Mouse (Mus musculus) liver, embryonic 12.5 days (tissue): ENCODE results near the gene Fam102b. TPM values are rescaled to one million over a fixed set of nuclear protein-coding genes. Genes with fewer than 3 reads are reported as not detected.

Experiments
- ATAC-seq: fragments of 200-750 bp; cut with Nextera tagmentation; 2 replicates; pipeline ENCODE4 v1.8.0; 2017; ENCODE audit warnings: moderate number of reproducible peaks, mild to moderate bottlenecking, moderate library complexity
- H3K27ac ChIP-seq: fragments of 300-500 bp; sonication (generic); 2 replicates; pipeline ENCODE4 v1.5.1; 2016; ENCODE audit warnings: mild to moderate bottlenecking
- H3K27me3 ChIP-seq: fragments of 300-500 bp; sonication (generic); replicated peaks from 2 replicates; pipeline ENCODE4 v1.6.1; 2016; ENCODE audit warnings: mild to moderate bottlenecking, moderate library complexity
- H3K36me3 ChIP-seq: fragments of 300-500 bp; sonication (generic); 2 replicates; pipeline ENCODE4 v1.6.1; 2016; ENCODE audit warnings: mild to moderate bottlenecking, moderate library complexity
- H3K4me1 ChIP-seq: fragments of 300-500 bp; sonication (generic); 2 replicates; pipeline ENCODE4 v1.6.1; 2016
- H3K4me2 ChIP-seq: fragments of 300-500 bp; sonication (generic); 2 replicates; pipeline ENCODE4 v1.6.1; 2016; ENCODE audit warnings: mild to moderate bottlenecking, moderate library complexity
- H3K4me3 ChIP-seq: fragments of 300-500 bp; sonication (generic); 2 replicates; pipeline ENCODE4 v1.5.1; 2016; ENCODE audit warnings: mild to moderate bottlenecking, moderate library complexity
- H3K9ac ChIP-seq: fragments of 300-500 bp; sonication (generic); 2 replicates; pipeline ENCODE4 v1.6.1; 2016; ENCODE audit warnings: mild to moderate bottlenecking, moderate library complexity
- H3K9me3 ChIP-seq: fragments of 300-500 bp; sonication (generic); replicated peaks from 2 replicates; pipeline ENCODE4 v1.6.1; 2016; ENCODE audit warnings: mild to moderate bottlenecking, moderate library complexity
- WGBS: fragments of 180-500 bp; shearing (Covaris S2); methylation state at CpG from one replicate; pipeline ENCODE4 v1.1.7; 2016; ENCODE audit not compliant: insufficient replicate concordance; 5-methylcytosine and 5-hydroxymethylcytosine counted together
- polyA plus RNA-seq: library from polyadenylated mRNA; unstranded; fragments of >200 nt; fragmentation: Nextera tagmentation; extraction: Ambion mirVana; gene quantifications from 2 replicates; pipeline ENCODE4 v1.2.1, GENCODE M21; 2016

Gene Fam102b
- polyA plus RNA-seq, 1 experiment from 2014 or later = 4.5 TPM

GRCm38 (mm10) chr3:109008180-109008579, 19.2 kb downstream of the Fam102b start:
- Histone ChIP-seq H3K4me2 (no peak overlapping the region), H3K9me3 (no peaks in the 10 kb centered on the region), H3K27me3 (no peaks in the 10 kb centered on the region), H3K4me1 (peaks cover 10% of the 10 kb centered on the region; the same call in 1 of the 2 replicates), H3K9ac (no peak overlapping the region), H3K4me3 (no peak overlapping the region), H3K36me3 (no peaks in the 10 kb centered on the region), H3K27ac (no peak overlapping the region)
- ATAC-seq = no peak
- WGBS = 58% methylated on average over 5 of the region's 5 CpGs

GRCm38 (mm10) chr3:109005777-109006176, 21.6 kb downstream of the Fam102b start:
- Histone ChIP-seq H3K9ac (no peak overlapping the region), H3K4me1 (peaks cover 3% of the 10 kb centered on the region; the same call in 1 of the 2 replicates), H3K27ac (no peak overlapping the region), H3K9me3 (no peaks in the 10 kb centered on the region), H3K27me3 (no peaks in the 10 kb centered on the region), H3K36me3 (peaks cover 13% of the 10 kb centered on the region), H3K4me3 (no peak overlapping the region), H3K4me2 (no peak overlapping the region)
- 68% methylated on average over 5 of the region's 5 CpGs for WGBS
- no peak for ATAC-seq

- ATAC-seq = no peak
- Histone ChIP-seq H3K36me3 (peaks cover 21% of the 10 kb centered on the region), H3K4me1 (peaks cover 29% of the 10 kb centered on the region), H3K27me3 (no peaks in the 10 kb centered on the region), H3K9ac (no peak overlapping the region), H3K4me3 (no peak overlapping the region), H3K4me2 (no peak overlapping the region), H3K9me3 (no peaks in the 10 kb centered on the region), H3K27ac (no peak overlapping the region)
- WGBS = 57% methylated on average over 1 of the region's 1 CpGs
Measured at GRCm38 (mm10) chr3:108999173-108999572, 28.2 kb downstream of the Fam102b start.

GRCm38 (mm10) chr3:108997762-108998161, 29.6 kb downstream of the Fam102b start:
- H3K9ac ChIP-seq = no peak overlapping the region; the same call in 1 of the 2 replicates
- ATAC-seq = peak; percentile 77
- H3K27ac ChIP-seq = peak overlapping the region; percentile 46; the same call in 1 of the 2 replicates
- H3K4me2 ChIP-seq = peak overlapping the region; percentile 59
- H3K36me3 ChIP-seq = peaks cover 21% of the 10 kb centered on the region
- peak overlapping the region; percentile 30 for H3K4me3 ChIP-seq
- WGBS = 22% methylated on average over 4 of the region's 4 CpGs
- no peaks in the 10 kb centered on the region for H3K27me3 ChIP-seq
- peaks cover 43% of the 10 kb centered on the region for H3K4me1 ChIP-seq
- H3K9me3 ChIP-seq = no peaks in the 10 kb centered on the region

- Histone ChIP-seq H3K9ac (no peak overlapping the region; the same call in 1 of the 2 replicates), H3K27ac (peak overlapping the region; percentile 46; the same call in 1 of the 2 replicates), H3K4me2 (peak overlapping the region; percentile 59), H3K36me3 (peaks cover 17% of the 10 kb centered on the region), H3K4me1 (peaks cover 46% of the 10 kb centered on the region), H3K27me3 (no peaks in the 10 kb centered on the region), H3K9me3 (no peaks in the 10 kb centered on the region), H3K4me3 (peak overlapping the region; percentile 30)
- ATAC-seq = peak; percentile 65
- 22% methylated on average over 11 of the region's 11 CpGs for WGBS
Measured at GRCm38 (mm10) chr3:108997284-108997683, 30.1 kb downstream of the Fam102b start.

GRCm38 (mm10) chr3:108995379-108995778, 32.0 kb downstream of the Fam102b start:
- Histone ChIP-seq H3K9me3 (no peaks in the 10 kb centered on the region), H3K4me3 (no peak overlapping the region), H3K27me3 (no peaks in the 10 kb centered on the region), H3K27ac (no peak overlapping the region), H3K4me1 (peaks cover 46% of the 10 kb centered on the region), H3K36me3 (peaks cover 6% of the 10 kb centered on the region), H3K4me2 (no peak overlapping the region), H3K9ac (no peak overlapping the region)
- peak; percentile 28; the same call in 1 of the 2 replicates for ATAC-seq
- 38% methylated on average over 2 of the region's 2 CpGs for WGBS

- no peak for ATAC-seq
Measured at GRCm38 (mm10) chr3:108994477-108994876, 32.9 kb downstream of the Fam102b start.

GRCm38 (mm10) chr3:108989971-108990548, 37.3 kb downstream of the Fam102b start:
- Histone ChIP-seq H3K36me3 (peaks cover 10% of the 10 kb centered on the region; the same call in 1 of the 2 replicates), H3K9me3 (no peaks in the 10 kb centered on the region), H3K27ac (no peak overlapping the region), H3K9ac (no peak overlapping the region), H3K4me2 (no peak overlapping the region), H3K27me3 (no peaks in the 10 kb centered on the region), H3K4me1 (peaks cover 25% of the 10 kb centered on the region), H3K4me3 (no peak overlapping the region)
- 69% methylated on average over 9 of the region's 9 CpGs for WGBS
- no peak for ATAC-seq

More at GRCm38 (mm10) chr3:108994477-108994876, 32.9 kb downstream of the Fam102b start:
- H3K4me3 ChIP-seq = no peak overlapping the region
- H3K4me2 ChIP-seq = no peak overlapping the region
- no peak overlapping the region for H3K9ac ChIP-seq
- H3K27ac ChIP-seq = no peak overlapping the region
- 25% methylated on average over 2 of the region's 2 CpGs for WGBS
- H3K4me1 ChIP-seq = peaks cover 46% of the 10 kb centered on the region
- no peaks in the 10 kb centered on the region for H3K9me3 ChIP-seq
- no peaks in the 10 kb centered on the region for H3K27me3 ChIP-seq
- H3K36me3 ChIP-seq = 0 out of 2 replicates have a peak, but pooled peaks cover 6% of the 10 kb centered on the region

- H3K9me3 ChIP-seq = no peaks in the 10 kb centered on the region
- WGBS = 64% methylated on average over 12 of the region's 12 CpGs
- ATAC-seq = no peak
- no peaks in the 10 kb centered on the region for H3K27me3 ChIP-seq
- H3K4me2 ChIP-seq = no peak overlapping the region
- H3K27ac ChIP-seq = no peak overlapping the region
- H3K4me1 ChIP-seq = peaks cover 25% of the 10 kb centered on the region
- no peak overlapping the region for H3K9ac ChIP-seq
- H3K4me3 ChIP-seq = no peak overlapping the region
- H3K36me3 ChIP-seq = peaks cover 10% of the 10 kb centered on the region
Measured at GRCm38 (mm10) chr3:108987009-108987659, 40.3 kb downstream of the Fam102b start.

GRCm38 (mm10) chr3:108986534-108986933, 40.9 kb downstream of the Fam102b start:
- Histone ChIP-seq H3K4me1 (peaks cover 30% of the 10 kb centered on the region), H3K36me3 (peaks cover 10% of the 10 kb centered on the region), H3K4me2 (no peak overlapping the region), H3K9ac (no peak overlapping the region), H3K9me3 (no peaks in the 10 kb centered on the region), H3K4me3 (no peak overlapping the region), H3K27me3 (no peaks in the 10 kb centered on the region), H3K27ac (no peak overlapping the region)
- 31% methylated on average over 1 of the region's 1 CpGs for whole genome bisulfite sequencing
- no peak for ATAC-seq

DNA sequence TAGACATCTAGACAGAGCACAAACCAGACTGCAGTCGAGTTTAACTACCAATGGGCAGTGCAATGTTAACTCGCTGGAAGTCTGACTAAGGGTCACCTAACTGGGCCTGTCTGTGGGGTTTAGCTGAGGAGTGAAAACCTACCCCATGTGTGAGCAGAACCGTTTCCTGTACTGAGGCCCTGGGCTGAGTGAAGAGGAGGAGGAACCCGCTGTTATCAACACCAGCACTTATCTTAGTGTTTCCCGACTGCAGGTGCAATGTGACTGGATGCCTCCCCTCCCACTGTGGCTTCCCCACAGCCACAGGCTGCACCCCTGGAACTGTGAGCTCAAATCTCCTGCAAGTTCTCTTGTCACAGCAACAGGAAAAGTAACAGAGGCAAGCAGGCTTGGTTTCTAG, 43.4 kb downstream of the Fam102b start:
- 15% methylated on average over 5 of the region's 5 CpGs for WGBS
- no peaks in the 10 kb centered on the region for H3K9me3 ChIP-seq
- peak overlapping the region; percentile 29; the same call in 1 of the 2 replicates for H3K4me2 ChIP-seq
- H3K4me3 ChIP-seq = no peak overlapping the region
- peaks cover 30% of the 10 kb centered on the region for H3K4me1 ChIP-seq
- peaks cover 22% of the 10 kb centered on the region for H3K36me3 ChIP-seq
- H3K9ac ChIP-seq = 0 out of 2 replicates have a peak overlapping the region, but pooled peaks have one; percentile 2
- 0 out of 2 replicates have a peak overlapping the region, but pooled peaks have one; percentile 2 for H3K27ac ChIP-seq
- ATAC-seq = peak; percentile 90
- no peaks in the 10 kb centered on the region for H3K27me3 ChIP-seq

- WGBS = 47% methylated on average over 6 of the region's 6 CpGs
Measured at GRCm38 (mm10) chr3:108981946-108982345, 45.5 kb downstream of the Fam102b start.

More at GRCm38 (mm10) chr3:108981946-108982345, 45.5 kb downstream of the Fam102b start:
- peaks cover 36% of the 10 kb centered on the region for H3K36me3 ChIP-seq
- no peak overlapping the region for H3K4me2 ChIP-seq
- H3K27ac ChIP-seq = no peak overlapping the region
- H3K4me3 ChIP-seq = no peak overlapping the region
- H3K4me1 ChIP-seq = peaks cover 36% of the 10 kb centered on the region
- no peak overlapping the region for H3K9ac ChIP-seq
- no peaks in the 10 kb centered on the region for H3K9me3 ChIP-seq
- ATAC-seq = no peak
- no peaks in the 10 kb centered on the region for H3K27me3 ChIP-seq
